Mouse (Mus musculus) spleen, embryonic (tissue): Measurements from ENCODE around the gene Eef1a1.
"Not testable (repeated sequence)": the region's sequence is repeated elsewhere in the genome, so short reads cannot be mapped to it uniquely, and the experiment has no call there.

Experiments
- CTCF ChIA-PET: fragments of 350-600 bp; sonication (Branson Sonifier 250); formaldehyde crosslinking; loops from one replicate; lab custom pipeline; 2022; lab: Charles Lee

The Eef1a1 gene

GRCm38 (mm10) chr9:78508106-78508786 is 19.3 kb upstream of the Eef1a1 start:
- CTCF ChIA-PET: no interaction called here

GRCm38 (mm10) chr9:78506722-78507077 is 17.7 kb upstream of the Eef1a1 start:
- CTCF ChIA-PET: no interaction called here

GRCm38 (mm10) chr9:78506002-78506721 is 17.2 kb upstream of the Eef1a1 start:
- CTCF ChIA-PET: interaction anchor here (0.5 kb wide), 1 partner anchor 42 kb away, joined by 3 read pairs; no protein-coding TSS in a partner anchor

GRCm38 (mm10) chr9:78505223-78505622 is 16.3 kb upstream of the Eef1a1 start:
- CTCF ChIA-PET: no interaction called here

- CTCF ChIA-PET: no interaction called here
Measured at GRCm38 (mm10) chr9:78504679-78505078, 15.7 kb upstream of the Eef1a1 start.

- CTCF ChIA-PET: no interaction called here
Measured at GRCm38 (mm10) chr9:78504133-78504532, 15.2 kb upstream of the Eef1a1 start.

GRCm38 (mm10) chr9:78503223-78504079 is 14.5 kb upstream of the Eef1a1 start:
- CTCF ChIA-PET: no interaction called here

- CTCF ChIA-PET: no interaction called here
Measured at GRCm38 (mm10) chr9:78501284-78501683, 12.3 kb upstream of the Eef1a1 start.

GRCm38 (mm10) chr9:78500386-78500785 is 11.4 kb upstream of the Eef1a1 start:
- CTCF ChIA-PET: interaction anchor here (0.7 kb wide), 1 partner anchor 42 kb away, joined by 4 read pairs; no protein-coding TSS in a partner anchor

GRCm38 (mm10) chr9:78493171-78493570 is 4.2 kb upstream of the Eef1a1 start:
- CTCF ChIA-PET: interaction anchor here (0.7 kb wide), 2 partner anchors 19 to 32 kb away, joined by 3 to 7 read pairs; no protein-coding TSS in a partner anchor

- CTCF ChIA-PET: no interaction called here
Measured at GRCm38 (mm10) chr9:78492254-78492653, 3.3 kb upstream of the Eef1a1 start.

GRCm38 (mm10) chr9:78491169-78491568 is 2.2 kb upstream of the Eef1a1 start:
- CTCF ChIA-PET: no interaction called here

GRCm38 (mm10) chr9:78488021-78488420 is 930 bp downstream of the Eef1a1 start:
- CTCF ChIA-PET: not testable (repeated sequence)

- CTCF ChIA-PET: no interaction called here
Measured at GRCm38 (mm10) chr9:78484660-78485059, 4.3 kb downstream of the Eef1a1 start.

- CTCF ChIA-PET: no interaction called here
Measured at GRCm38 (mm10) chr9:78482386-78482785, 6.6 kb downstream of the Eef1a1 start.

GRCm38 (mm10) chr9:78481423-78482331 is 7.3 kb downstream of the Eef1a1 start:
- CTCF ChIA-PET: no interaction called here

GRCm38 (mm10) chr9:78480706-78481358 is 8.1 kb downstream of the Eef1a1 start:
- CTCF ChIA-PET: no interaction called here

- CTCF ChIA-PET: not testable (repeated sequence)
Measured at GRCm38 (mm10) chr9:78480227-78480626, 8.7 kb downstream of the Eef1a1 start.

GRCm38 (mm10) chr9:78479308-78479707 is 9.6 kb downstream of the Eef1a1 start:
- CTCF ChIA-PET: interaction anchor here (0.6 to 0.8 kb wide), 2 partner anchors 48 to 109 kb away, joined by 3 to 5 read pairs; partner anchors contain the start of gene Slc17a5

- CTCF ChIA-PET: not testable (repeated sequence)
Measured at GRCm38 (mm10) chr9:78478009-78478605, 10.8 kb downstream of the Eef1a1 start.
